Mouse (Mus musculus) hindbrain, embryonic 11.5 days (tissue): Measurements from ENCODE around the gene Tbc1d32. TPM values are rescaled to one million over a fixed set of nuclear protein-coding genes. Genes with fewer than 3 reads are reported as not detected.
"Not testable (repeated sequence)": the region's sequence is repeated elsewhere in the genome, so short reads cannot be mapped to it uniquely, and the experiment has no call there.

Experiments used
- ATAC-seq: fragments of 200-750 bp; cut with Nextera tagmentation; 2 replicates; pipeline ENCODE4 v1.8.0; 2017; ENCODE audit warnings: mild to moderate bottlenecking, moderate TSS enrichment, moderate library complexity; ENCODE audit not compliant: low FRiP score
- DNase-seq: peaks from one replicate; pipeline ENCODE4 v3.0.0-alpha.2; 2015; ENCODE audit warnings: low spot score
- H3K27ac ChIP-seq: fragments of 300-500 bp; sonication (generic); 2 replicates; pipeline ENCODE4 v1.5.1; 2014; ENCODE audit warnings: mild to moderate bottlenecking, low read depth, low read length
- H3K27me3 ChIP-seq: fragments of 300-500 bp; sonication (generic); 2 replicates; pipeline ENCODE4 v1.6.1; 2014; ENCODE audit warnings: mild to moderate bottlenecking, low read length, moderate library complexity, mixed read lengths; ENCODE audit not compliant: control insufficient read depth, insufficient read depth
- H3K36me3 ChIP-seq: fragments of 300-500 bp; sonication (generic); 2 replicates; pipeline ENCODE4 v1.6.1; 2014; ENCODE audit warnings: mild to moderate bottlenecking, low read length, moderate library complexity, mixed read lengths; ENCODE audit not compliant: control insufficient read depth, insufficient read depth
- H3K4me1 ChIP-seq: fragments of 300-500 bp; sonication (generic); replicated peaks from 2 replicates; pipeline ENCODE4 v1.6.1; 2014; ENCODE audit warnings: low read length, mixed read lengths; ENCODE audit not compliant: control insufficient read depth, insufficient read depth
- H3K4me2 ChIP-seq: fragments of 300-500 bp; sonication (generic); replicated peaks from 2 replicates; pipeline ENCODE4 v1.6.1; 2014; ENCODE audit warnings: mild to moderate bottlenecking, low read depth, low read length
- H3K4me3 ChIP-seq: fragments of 300-500 bp; sonication (generic); 2 replicates; pipeline ENCODE4 v1.5.1; 2014; ENCODE audit warnings: low read depth, low read length
- H3K9ac ChIP-seq: fragments of 300-500 bp; sonication (generic); 2 replicates; pipeline ENCODE4 v1.6.1; 2014; ENCODE audit warnings: low read depth, low read length
- H3K9me3 ChIP-seq: fragments of 300-500 bp; sonication (generic); 2 replicates; pipeline ENCODE4 v1.6.1; 2016; ENCODE audit warnings: low read length; ENCODE audit not compliant: control insufficient read depth
- WGBS: fragments of 180-500 bp; shearing (Covaris S2); extraction: QIAGEN DNeasy Blood & Tissue Kit; methylation state at CpG from one replicate; pipeline ENCODE4 v1.1.7; 2014; 5-methylcytosine and 5-hydroxymethylcytosine counted together
- polyA plus RNA-seq: library from polyadenylated mRNA; unstranded; fragments of >200 nt; fragmentation: Nextera tagmentation; extraction: Ambion mirVana; gene quantifications from 2 replicates; pipeline ENCODE4 v1.2.1, GENCODE M21; 2014

The Tbc1d32 gene
- polyA plus RNA-seq, 1 experiment from 2014 or later: 3.8 TPM

- ATAC-seq (no peak), DNase-seq (no peak)
- H3K36me3 ChIP-seq: no peaks in the 10 kb centered on the region
- no peak overlapping the region for H3K9ac ChIP-seq
- H3K4me2 ChIP-seq: no peak overlapping the region
- WGBS: 96% methylated on average over 1 of the region's 1 CpGs
- no peak overlapping the region for H3K27ac ChIP-seq
- no peak overlapping the region for H3K4me3 ChIP-seq
- H3K4me1 ChIP-seq: no peaks in the 10 kb centered on the region
- H3K9me3 ChIP-seq: no peaks in the 10 kb centered on the region
- H3K27me3 ChIP-seq: no peaks in the 10 kb centered on the region
Measured at GRCm38 (mm10) chr10:56181727-56182126, 46.8 kb downstream of the Tbc1d32 start.

GRCm38 (mm10) chr10:56173184-56173583 is 55.3 kb downstream of the Tbc1d32 start:
- Histone ChIP-seq H3K9ac (no peak overlapping the region), H3K4me1 (no peaks in the 10 kb centered on the region), H3K4me2 (no peak overlapping the region), H3K4me3 (no peak overlapping the region), H3K27me3 (no peaks in the 10 kb centered on the region), H3K36me3 (no peaks in the 10 kb centered on the region), H3K27ac (no peak overlapping the region), H3K9me3 (no peaks in the 10 kb centered on the region)
- DNase-seq: no peak
- WGBS: 83% methylated on average over 5 of the region's 5 CpGs
- no peak for ATAC-seq

- H3K9ac ChIP-seq, ATAC-seq, H3K27ac ChIP-seq, H3K4me3 ChIP-seq, H3K27me3 ChIP-seq, H3K36me3 ChIP-seq, H3K9me3 ChIP-seq, H3K4me1 ChIP-seq, DNase-seq, H3K4me2 ChIP-seq: not testable (repeated sequence)
Measured at GRCm38 (mm10) chr10:56167721-56168120, 60.8 kb downstream of the Tbc1d32 start.

GRCm38 (mm10) chr10:56165758-56166157 is 62.7 kb downstream of the Tbc1d32 start:
- WGBS: 80% methylated on average over 4 of the region's 4 CpGs
- no peak for ATAC-seq

GRCm38 (mm10) chr10:56164411-56164810 is 64.1 kb downstream of the Tbc1d32 start:
- Histone ChIP-seq H3K27me3 (no peaks in the 10 kb centered on the region), H3K36me3 (no peaks in the 10 kb centered on the region), H3K4me2 (no peak overlapping the region), H3K9ac (no peak overlapping the region), H3K4me3 (no peak overlapping the region), H3K27ac (no peak overlapping the region), H3K9me3 (no peaks in the 10 kb centered on the region), H3K4me1 (no peaks in the 10 kb centered on the region)
- DNase-seq: no peak
- whole genome bisulfite sequencing: 77% methylated on average over 3 of the region's 3 CpGs
- ATAC-seq: no peak

More at GRCm38 (mm10) chr10:56165758-56166157, 62.7 kb downstream of the Tbc1d32 start:
- H3K4me1 ChIP-seq: no peaks in the 10 kb centered on the region
- no peak overlapping the region for H3K4me3 ChIP-seq
- H3K4me2 ChIP-seq: no peak overlapping the region
- H3K9me3 ChIP-seq: no peaks in the 10 kb centered on the region
- H3K36me3 ChIP-seq: no peaks in the 10 kb centered on the region
- H3K9ac ChIP-seq: no peak overlapping the region
- DNase-seq: no peak
- H3K27ac ChIP-seq: no peak overlapping the region
- H3K27me3 ChIP-seq: no peaks in the 10 kb centered on the region

- no peaks in the 10 kb centered on the region for H3K36me3 ChIP-seq
- no peak overlapping the region for H3K4me3 ChIP-seq
- H3K27me3 ChIP-seq: no peaks in the 10 kb centered on the region
Measured at GRCm38 (mm10) chr10:56158748-56159147, 69.7 kb downstream of the Tbc1d32 start.

GRCm38 (mm10) chr10:56158207-56158606 is 70.3 kb downstream of the Tbc1d32 start:
- Histone ChIP-seq H3K4me2 (no peak overlapping the region), H3K27ac (no peak overlapping the region), H3K9me3 (no peaks in the 10 kb centered on the region), H3K4me1 (no peaks in the 10 kb centered on the region), H3K36me3 (no peaks in the 10 kb centered on the region), H3K4me3 (no peak overlapping the region), H3K27me3 (no peaks in the 10 kb centered on the region), H3K9ac (no peak overlapping the region)
- 53% methylated on average over 3 of the region's 3 CpGs for WGBS
- DNase-seq (no peak), ATAC-seq (peak; percentile 76)

More at GRCm38 (mm10) chr10:56158748-56159147, 69.7 kb downstream of the Tbc1d32 start:
- Histone ChIP-seq H3K4me1 (no peaks in the 10 kb centered on the region), H3K9me3 (no peaks in the 10 kb centered on the region), H3K9ac (no peak overlapping the region), H3K27ac (no peak overlapping the region), H3K4me2 (no peak overlapping the region)
- ATAC-seq (peak; percentile 76), DNase-seq (peak; percentile 24)
- 27% methylated on average over 2 of the region's 2 CpGs for WGBS

- Histone ChIP-seq H3K27me3 (no peaks in the 10 kb centered on the region), H3K27ac (no peak overlapping the region), H3K36me3 (no peaks in the 10 kb centered on the region), H3K9ac (no peak overlapping the region), H3K4me2 (no peak overlapping the region), H3K4me1 (no peaks in the 10 kb centered on the region), H3K4me3 (no peak overlapping the region), H3K9me3 (no peaks in the 10 kb centered on the region)
- WGBS: 93% methylated on average over 3 of the region's 3 CpGs
- ATAC-seq: no peak
- no peak for DNase-seq
Measured at GRCm38 (mm10) chr10:56156956-56157355, 71.5 kb downstream of the Tbc1d32 start.

GRCm38 (mm10) chr10:56148920-56149319 is 79.6 kb downstream of the Tbc1d32 start:
- no peaks in the 10 kb centered on the region for H3K36me3 ChIP-seq
- no peak overlapping the region for H3K4me2 ChIP-seq
- H3K4me3 ChIP-seq: no peak overlapping the region
- 90% methylated on average over 3 of the region's 3 CpGs for WGBS
- H3K9ac ChIP-seq: no peak overlapping the region
- H3K9me3 ChIP-seq: no peaks in the 10 kb centered on the region
- H3K27ac ChIP-seq: no peak overlapping the region
- no peaks in the 10 kb centered on the region for H3K4me1 ChIP-seq
- ATAC-seq: no peak
- no peak for DNase-seq
- H3K27me3 ChIP-seq: no peaks in the 10 kb centered on the region
